Mouse (Mus musculus) midbrain, embryonic 10.5 days (tissue): ENCODE data around the gene Tubb4a. TPM values are rescaled to one million over a fixed set of nuclear protein-coding genes. Genes with fewer than 3 reads are reported as not detected.

Experiments used
- DNase-seq: peaks from one replicate; pipeline ENCODE4 v3.0.0-alpha.2; 2017; ENCODE audit warnings: low spot score
- H3K27ac ChIP-seq: fragments of 300-500 bp; sonication (generic); replicated peaks from 2 replicates; pipeline ENCODE4 v1.5.1; 2016; ENCODE audit warnings: mild to moderate bottlenecking
- H3K27me3 ChIP-seq: fragments of 300-500 bp; sonication (generic); 2 replicates; pipeline ENCODE4 v1.6.1; 2016; ENCODE audit warnings: low read depth, mild to moderate bottlenecking; ENCODE audit not compliant: poor library complexity, severe bottlenecking
- H3K36me3 ChIP-seq: fragments of 300-500 bp; sonication (generic); 2 replicates; pipeline ENCODE4 v1.6.1; 2016; ENCODE audit warnings: mild to moderate bottlenecking, moderate library complexity
- H3K4me1 ChIP-seq: fragments of 300-500 bp; sonication (generic); 2 replicates; pipeline ENCODE4 v1.6.1; 2016
- H3K4me3 ChIP-seq: fragments of 300-500 bp; sonication (generic); 2 replicates; pipeline ENCODE4 v1.5.1; 2016; ENCODE audit warnings: mild to moderate bottlenecking, moderate library complexity
- H3K9me3 ChIP-seq: fragments of 300-500 bp; sonication (generic); replicated peaks from 2 replicates; pipeline ENCODE4 v1.6.1; 2016; ENCODE audit warnings: mild to moderate bottlenecking
- WGBS: fragments of 180-500 bp; shearing (Covaris S2); methylation state at CpG from one replicate; pipeline ENCODE4 v1.1.7; 2016; 5-methylcytosine and 5-hydroxymethylcytosine counted together
- polyA plus RNA-seq: library from polyadenylated mRNA; unstranded; fragments of >200 nt; fragmentation: Nextera tagmentation; extraction: Ambion mirVana; gene quantifications from 2 replicates; pipeline ENCODE4 v1.2.1, GENCODE M21; 2016

Gene Tubb4a
- polyA plus RNA-seq, 1 experiment from 2014 or later, result 68.7 TPM

GRCm38 (mm10) chr17:57095855-57096622 is 8.5 kb upstream of the Tubb4a start:
- 1% methylated on average over 18 of the region's 19 CpGs for WGBS

GRCm38 (mm10) chr17:57094222-57094621 is 6.6 kb upstream of the Tubb4a start:
- Histone ChIP-seq H3K27me3 (0 out of 2 replicates have a peak, but pooled peaks cover 2% of the 10 kb centered on the region), H3K27ac (no peak overlapping the region), H3K36me3 (no peaks in the 10 kb centered on the region), H3K9me3 (0 out of 2 replicates have a peak, but pooled peaks cover 3% of the 10 kb centered on the region), H3K4me3 (no peak overlapping the region), H3K4me1 (peaks cover 13% of the 10 kb centered on the region)
- 94% methylated on average over 3 of the region's 3 CpGs for WGBS
- DNase-seq, result no peak

More at GRCm38 (mm10) chr17:57095855-57096622, 8.5 kb upstream of the Tubb4a start:
- Histone ChIP-seq H3K36me3 (no peaks in the 10 kb centered on the region), H3K4me1 (peaks cover 18% of the 10 kb centered on the region), H3K27me3 (no peaks in the 10 kb centered on the region), H3K9me3 (0 out of 2 replicates have a peak, but pooled peaks cover 3% of the 10 kb centered on the region), H3K4me3 (peak overlapping the region; percentile 44), H3K27ac (no peak overlapping the region)
- DNase-seq, result peak; percentile 58

- Histone ChIP-seq H3K9me3 (no peaks in the 10 kb centered on the region), H3K4me1 (peaks cover 13% of the 10 kb centered on the region), H3K4me3 (peak overlapping the region; percentile 56; the same call in 1 of the 2 replicates), H3K27me3 (peaks cover 26% of the 10 kb centered on the region), H3K27ac (no peak overlapping the region), H3K36me3 (peaks cover 32% of the 10 kb centered on the region)
- no peak for DNase-seq
- 92% methylated on average over 11 of the region's 11 CpGs for WGBS
These were observed 1.4 kb downstream of the Tubb4a start for GRCm38 (mm10) chr17:57085970-57086757.

- Histone ChIP-seq H3K9me3 (no peaks in the 10 kb centered on the region), H3K4me1 (peaks cover 15% of the 10 kb centered on the region), H3K36me3 (peaks cover 49% of the 10 kb centered on the region), H3K27me3 (peaks cover 8% of the 10 kb centered on the region), H3K27ac (no peak overlapping the region), H3K4me3 (no peak overlapping the region)
- WGBS, result 87% methylated on average over 5 of the region's 5 CpGs
- DNase-seq, result no peak
These were observed 5.1 kb downstream of the Tubb4a start for GRCm38 (mm10) chr17:57082481-57082880.

- peaks cover 5% of the 10 kb centered on the region; the same call in 1 of the 2 replicates for H3K4me1 ChIP-seq
These were observed 6.2 kb downstream of the Tubb4a start for GRCm38 (mm10) chr17:57081234-57081842.

GRCm38 (mm10) chr17:57079919-57080318 is 7.7 kb downstream of the Tubb4a start:
- no peak for DNase-seq
- WGBS, result 78% methylated on average over 3 of the region's 3 CpGs
- H3K36me3 ChIP-seq, result peaks cover 39% of the 10 kb centered on the region
- no peaks in the 10 kb centered on the region for H3K27me3 ChIP-seq
- no peak overlapping the region for H3K4me3 ChIP-seq
- H3K4me1 ChIP-seq, result 0 out of 2 replicates have a peak, but pooled peaks cover 5% of the 10 kb centered on the region
- no peak overlapping the region for H3K27ac ChIP-seq
- H3K9me3 ChIP-seq, result no peaks in the 10 kb centered on the region

More at GRCm38 (mm10) chr17:57081234-57081842, 6.2 kb downstream of the Tubb4a start:
- Histone ChIP-seq H3K4me3 (no peak overlapping the region), H3K27me3 (no peaks in the 10 kb centered on the region), H3K9me3 (no peaks in the 10 kb centered on the region), H3K27ac (no peak overlapping the region), H3K36me3 (peaks cover 49% of the 10 kb centered on the region)
- WGBS, result 95% methylated on average over 31 of the region's 31 CpGs
- no peak for DNase-seq

- WGBS, result 60% methylated on average over 6 of the region's 6 CpGs
- Histone ChIP-seq H3K4me3 (no peak within 1 kb of the TSS), H3K27ac (no peak within 1 kb of the TSS), H3K9me3 (no peaks in the 10 kb centered on the region), H3K27me3 (no peaks in the 10 kb centered on the region), H3K36me3 (peaks cover 26% of the 10 kb centered on the region), H3K4me1 (peaks cover 9% of the 10 kb centered on the region; the same call in 1 of the 2 replicates)
- no peak for DNase-seq
These were observed 9.2 kb downstream of the Tubb4a start, which contains the start of gene Dennd1c for GRCm38 (mm10) chr17:57078336-57078735. Gene Dennd1c (minus strand): TSS chr17:57078514.

- H3K9me3 ChIP-seq, result no peaks in the 10 kb centered on the region
- H3K27me3 ChIP-seq, result peaks cover 7% of the 10 kb centered on the region
- WGBS, result 67% methylated on average over 3 of the region's 3 CpGs
- H3K4me1 ChIP-seq, result peaks cover 9% of the 10 kb centered on the region; the same call in 1 of the 2 replicates
- H3K27ac ChIP-seq, result no peak overlapping the region
- DNase-seq, result no peak
- H3K4me3 ChIP-seq, result no peak overlapping the region
- peaks cover 24% of the 10 kb centered on the region for H3K36me3 ChIP-seq
These were observed 10.7 kb downstream of the Tubb4a start for GRCm38 (mm10) chr17:57076916-57077315.

- H3K27ac ChIP-seq, result peak overlapping the region; percentile 57
- 3% methylated on average over 11 of the region's 11 CpGs for WGBS
- peak; percentile 63 for DNase-seq
- no peaks in the 10 kb centered on the region for H3K36me3 ChIP-seq
- H3K4me1 ChIP-seq, result peaks cover 17% of the 10 kb centered on the region
- no peaks in the 10 kb centered on the region for H3K9me3 ChIP-seq
- peaks cover 23% of the 10 kb centered on the region for H3K27me3 ChIP-seq
- H3K4me3 ChIP-seq, result peak overlapping the region; percentile 41
These were observed 16.9 kb downstream of the Tubb4a start for GRCm38 (mm10) chr17:57070699-57071098.

GRCm38 (mm10) chr17:57070272-57070671 is 17.3 kb downstream of the Tubb4a start:
- no peaks in the 10 kb centered on the region for H3K9me3 ChIP-seq
- WGBS, result 11% methylated on average over 9 of the region's 9 CpGs
- H3K27me3 ChIP-seq, result peaks cover 26% of the 10 kb centered on the region
- H3K4me3 ChIP-seq, result peak overlapping the region; percentile 41
- peak overlapping the region; percentile 57 for H3K27ac ChIP-seq
- no peak for DNase-seq
- H3K4me1 ChIP-seq, result peaks cover 17% of the 10 kb centered on the region
- H3K36me3 ChIP-seq, result no peaks in the 10 kb centered on the region

- Histone ChIP-seq H3K4me1 (peaks cover 21% of the 10 kb centered on the region), H3K27me3 (peaks cover 51% of the 10 kb centered on the region)
- 55% methylated on average over 5 of the region's 5 CpGs for WGBS
These were observed 20.7 kb downstream of the Tubb4a start for GRCm38 (mm10) chr17:57066908-57067307.

GRCm38 (mm10) chr17:57063031-57063430 is 24.6 kb downstream of the Tubb4a start:
- 9% methylated on average over 8 of the region's 8 CpGs for WGBS
- no peak overlapping the region for H3K4me3 ChIP-seq
- no peaks in the 10 kb centered on the region for H3K9me3 ChIP-seq
- peaks cover 57% of the 10 kb centered on the region for H3K27me3 ChIP-seq
- no peak for DNase-seq
- H3K4me1 ChIP-seq, result peaks cover 45% of the 10 kb centered on the region
- no peak overlapping the region for H3K27ac ChIP-seq
- no peaks in the 10 kb centered on the region for H3K36me3 ChIP-seq

More at GRCm38 (mm10) chr17:57066908-57067307, 20.7 kb downstream of the Tubb4a start:
- no peaks in the 10 kb centered on the region for H3K36me3 ChIP-seq
- no peak for DNase-seq
- no peaks in the 10 kb centered on the region for H3K9me3 ChIP-seq
- no peak overlapping the region for H3K4me3 ChIP-seq
- no peak overlapping the region for H3K27ac ChIP-seq
